In the genomic region with DNA sequence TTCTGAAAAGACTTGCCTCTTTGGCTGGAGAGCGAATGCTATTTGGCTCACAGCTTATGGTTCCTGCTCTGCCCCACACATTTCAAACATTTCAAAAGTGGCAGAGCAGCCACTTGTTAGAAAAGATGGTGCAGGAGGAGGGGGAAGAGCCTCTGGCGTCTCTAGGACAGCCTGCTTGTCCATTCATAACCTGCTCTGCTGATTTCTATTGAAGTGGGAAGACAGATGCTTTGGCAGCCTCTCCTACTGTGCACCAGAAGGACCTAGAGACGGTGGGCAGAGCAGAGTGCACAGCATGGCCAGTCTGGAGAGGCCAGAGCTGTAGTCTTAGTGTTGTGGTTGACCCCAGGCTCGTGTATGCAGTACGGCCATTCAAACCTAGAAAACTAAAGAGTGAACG, we compare ENCODE assay signal across 20 mouse cellular contexts. TPM values are rescaled to one million over a fixed set of nuclear protein-coding genes. Genes with fewer than 3 reads are reported as not detected.
A peak's percentile ranks its signal among the peaks of the same experiment; 100 is the strongest.
DNase-seq lines count a peak whose midpoint lies in the region; ATAC-seq and TF ChIP-seq lines count a peak whose summit lies in the region.
"Had no signal": no experiment of that assay in that cellular context is flagged by ENCODE, and none has a peak within 500 bp of the region (broad histone marks: within the 10 kb centered on the region; RNA-seq: fewer than 3 reads in every experiment).

No protein-coding gene starts in this region.

- intact Hi-C loops in heart, postnatal 14 days (cut with DNase I), result no loop called here

- TF ChIP-seq CTCF in layer of hippocampus, adult 2 months (conservative IDR thresholded peaks at IDR 0.05), result no peak

- 81% methylated on average over 6 of the region's 6 CpGs for WGBS in heart, embryonic 10.5 days

- no peaks in the 10 kb centered on the region for H3K27me3 ChIP-seq in heart, embryonic 10.5 days (ENCODE audit: insufficient read depth, poor library complexity, severe bottlenecking)
- H3K27me3 ChIP-seq in megakaryocyte, embryonic 14.5 days (replicated peaks), result peaks cover 28% of the 10 kb centered on the region
- H3K27me3 ChIP-seq: midbrain, embryonic 15.5 days had no signal

- peak overlapping the region; percentile 52; the same call in 1 of the 2 replicates for H3K27ac ChIP-seq in heart, embryonic 10.5 days
- H3K27ac ChIP-seq in layer of hippocampus, adult 2 months, result peak overlapping the region; percentile 46
- H3K27ac ChIP-seq: embryonic facial prominence, embryonic 12.5 days; limb, embryonic 10.5 days; midbrain, embryonic 15.5 days had no signal

- H3K4me3 ChIP-seq in heart, embryonic 10.5 days, result no peak overlapping the region
- H3K4me3 ChIP-seq in layer of hippocampus, adult 2 months, result peak overlapping the region; percentile 2; the same call in 1 of the 2 replicates
- H3K4me3 ChIP-seq in megakaryocyte, embryonic 14.5 days (replicated peaks), result peak overlapping the region; percentile 86
- H3K4me3 ChIP-seq: embryonic facial prominence, embryonic 12.5 days; limb, embryonic 10.5 days; midbrain, embryonic 15.5 days had no signal

- peaks cover 79% of the 10 kb centered on the region for H3K4me1 ChIP-seq in heart, embryonic 10.5 days
- peaks cover 95% of the 10 kb centered on the region for H3K4me1 ChIP-seq in megakaryocyte, embryonic 14.5 days

- no peak for DNase-seq in heart, embryonic 10.5 days (ENCODE audit: low spot score)
- no peak for DNase-seq in heart, postnatal 14 days
- no peak for DNase-seq in layer of hippocampus, adult 2 months (ENCODE audit: low spot score in 2 of 2)
- no peak for DNase-seq in layer of hippocampus, postnatal 36 days
- DNase-seq in adrenal gland, postnatal 10 days, result no peak
- DNase-seq: adrenal gland, postnatal 14 days; cerebellum, adult 18-20 months; forebrain, postnatal 0 days; kidney, postnatal 4 days had no signal

- H3K9me3 ChIP-seq in heart, embryonic 10.5 days, result no peaks in the 10 kb centered on the region
- no peaks in the 10 kb centered on the region for H3K9me3 ChIP-seq in megakaryocyte, embryonic 14.5 days
- H3K9me3 ChIP-seq: embryonic facial prominence, embryonic 12.5 days; limb, embryonic 10.5 days; midbrain, embryonic 15.5 days had no signal

- H3K36me3 ChIP-seq in heart, embryonic 10.5 days, result no peaks in the 10 kb centered on the region
- H3K36me3 ChIP-seq in megakaryocyte, embryonic 14.5 days (replicated peaks; ENCODE audit: low read length), result peaks cover 21% of the 10 kb centered on the region
- H3K36me3 ChIP-seq: embryonic facial prominence, embryonic 12.5 days; limb, embryonic 10.5 days; midbrain, embryonic 15.5 days had no signal

- no peak for ATAC-seq in megakaryocyte, adult 5-6 weeks (ENCODE audit: poor library complexity, severe bottlenecking)
- ATAC-seq: forebrain, postnatal 0 days; midbrain, embryonic 15.5 days had no signal

RNA-seq across cellular contexts. Expression of a gene that starts 4.6 kb away (rescaled TPM):
- polyA plus RNA-seq in heart, embryonic 10.5 days (2016; fragmentation: Nextera tagmentation; extraction: Ambion mirVana), result 24.6 and 39.1 TPM in 2 replicates
- 10 to 100 TPM; 21.8 to 22.1 TPM for total RNA-seq in heart, postnatal 14 days (2021)
- total RNA-seq in layer of hippocampus, adult 2 months (2021), result 10 to 100 TPM; 70.5 to 76.2 TPM
- total RNA-seq in layer of hippocampus, postnatal 36 days (2021), result 100 to 1,000 TPM; 107 to 123 TPM
- 0.21 TPM in 1 of 2 replicates, not detected in the other for polyA plus RNA-seq in megakaryocyte, embryonic 14.5 days (2012; ENCODE audit: insufficient read depth, low replicate concordance)
- 4.0 and 4.7 TPM in 2 replicates for total RNA-seq in megakaryocyte, adult 5-6 weeks (2015)
- 2.7 and 2.8 TPM in 2 replicates for total RNA-seq in megakaryocyte, adult 5-6 weeks (2017)
- total RNA-seq in adrenal gland, postnatal 10 days (2021), result 10 to 100 TPM; 12.3 to 17.1 TPM

RNA-seq across cellular contexts. Expression of a gene that starts 43.6 kb away (rescaled TPM):
- polyA plus RNA-seq in heart, embryonic 10.5 days (2016; fragmentation: Nextera tagmentation; extraction: Ambion mirVana), result 0.10 TPM in 2 replicates
- total RNA-seq in heart, postnatal 14 days (2021), result not detected
- not detected for total RNA-seq in layer of hippocampus, adult 2 months (2021)
- total RNA-seq in layer of hippocampus, postnatal 36 days (2021), result not detected
- polyA plus RNA-seq in megakaryocyte, embryonic 14.5 days (2012; ENCODE audit: insufficient read depth, low replicate concordance), result not detected in 2 replicates
- not detected in 2 replicates for total RNA-seq in megakaryocyte, adult 5-6 weeks (2015)
- total RNA-seq in megakaryocyte, adult 5-6 weeks (2017), result not detected in 2 replicates
- not detected for total RNA-seq in adrenal gland, postnatal 10 days (2021)
- total RNA-seq: adrenal gland, postnatal 14 days; common myeloid progenitor, adult 5-6 weeks; forebrain, postnatal 0 days; gastrocnemius, adult 8-10 months; heart, postnatal 25 days; layer of hippocampus, postnatal 14 days; megakaryocyte progenitor cell, adult 5-6 weeks had no signal
- polyA plus RNA-seq: liver, embryonic 16.5 days had no signal
